Mouse (Mus musculus) liver, embryonic 15.5 days (tissue): ENCODE data around the gene Wdr4. TPM values are rescaled to one million over a fixed set of nuclear protein-coding genes. Genes with fewer than 3 reads are reported as not detected.

Experiments used
- ATAC-seq: fragments of 200-750 bp; cut with Nextera tagmentation; 2 replicates; pipeline ENCODE4 v1.8.0; 2017; ENCODE audit warnings: moderate number of reproducible peaks, mild to moderate bottlenecking, moderate library complexity; ENCODE audit not compliant: insufficient read depth
- H3K27ac ChIP-seq: fragments of 300-500 bp; sonication (generic); replicated peaks from 2 replicates; pipeline ENCODE4 v1.5.1; 2015; ENCODE audit warnings: mild to moderate bottlenecking, inconsistent platforms
- H3K27me3 ChIP-seq: fragments of 300-500 bp; sonication (generic); 2 replicates; pipeline ENCODE4 v1.6.1; 2015; ENCODE audit warnings: mild to moderate bottlenecking, inconsistent platforms
- H3K36me3 ChIP-seq: fragments of 300-500 bp; sonication (generic); replicated peaks from 2 replicates; pipeline ENCODE4 v1.6.1; 2015; ENCODE audit warnings: moderate library complexity, mild to moderate bottlenecking, inconsistent platforms
- H3K4me1 ChIP-seq: fragments of 300-500 bp; sonication (generic); replicated peaks from 2 replicates; pipeline ENCODE4 v1.6.1; 2015; ENCODE audit warnings: inconsistent platforms
- H3K4me2 ChIP-seq: fragments of 300-500 bp; sonication (generic); 2 replicates; pipeline ENCODE4 v1.6.1; 2015; ENCODE audit warnings: moderate library complexity, mild to moderate bottlenecking, inconsistent platforms
- H3K4me3 ChIP-seq: fragments of 300-500 bp; sonication (generic); replicated peaks from 2 replicates; pipeline ENCODE4 v1.5.1; 2015; ENCODE audit warnings: mild to moderate bottlenecking, inconsistent platforms
- H3K9ac ChIP-seq: fragments of 300-500 bp; sonication (generic); 2 replicates; pipeline ENCODE4 v1.6.1; 2015; ENCODE audit warnings: moderate library complexity, mild to moderate bottlenecking, inconsistent platforms
- H3K9me3 ChIP-seq: fragments of 300-500 bp; sonication (generic); replicated peaks from 2 replicates; pipeline ENCODE4 v1.6.1; 2016; ENCODE audit warnings: inconsistent platforms
- WGBS: fragments of 180-500 bp; shearing (Covaris S2); methylation state at CpG from one replicate; pipeline ENCODE4 v1.1.7; 2015; ENCODE audit warnings: mixed read lengths; ENCODE audit not compliant: insufficient replicate concordance; 5-methylcytosine and 5-hydroxymethylcytosine counted together
- polyA plus RNA-seq: library from polyadenylated mRNA; unstranded; fragments of >200 nt; fragmentation: Nextera tagmentation; extraction: Ambion mirVana; gene quantifications from 2 replicates; pipeline ENCODE4 v1.2.1, GENCODE M21; 2015

Wdr4 gene
- polyA plus RNA-seq, 1 experiment from 2014 or later: 21.4 TPM

DNA sequence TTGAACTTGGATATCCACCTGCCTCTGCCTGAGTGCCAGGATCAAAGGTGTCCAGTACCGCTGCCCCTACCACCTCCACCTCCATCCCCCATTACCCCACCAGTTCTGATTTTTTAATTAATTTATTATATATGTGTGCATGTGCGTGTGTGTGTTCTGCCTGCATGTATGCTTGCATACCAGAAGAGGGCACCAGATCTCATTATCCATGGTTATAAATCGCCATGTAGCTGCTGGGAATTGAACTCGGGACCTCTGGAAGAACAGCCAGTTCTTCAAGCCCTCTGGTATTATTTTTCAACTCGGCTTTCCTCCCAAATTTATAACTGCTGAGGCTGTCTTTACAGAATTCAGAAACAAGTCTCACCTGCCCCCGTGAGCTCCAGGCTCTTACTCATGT is 8.8 kb downstream of the Wdr4 start:
- Histone ChIP-seq H3K27me3 (no peaks in the 10 kb centered on the region; the same call in 1 of the 2 replicates), H3K27ac (no peak overlapping the region), H3K4me2 (peak overlapping the region; percentile 98), H3K36me3 (peaks cover 42% of the 10 kb centered on the region), H3K9me3 (no peaks in the 10 kb centered on the region), H3K4me3 (peak overlapping the region; percentile 80), H3K4me1 (peaks cover 32% of the 10 kb centered on the region), H3K9ac (no peak overlapping the region)
- WGBS: 78% methylated on average over 6 of the region's 6 CpGs
- ATAC-seq: no peak

DNA sequence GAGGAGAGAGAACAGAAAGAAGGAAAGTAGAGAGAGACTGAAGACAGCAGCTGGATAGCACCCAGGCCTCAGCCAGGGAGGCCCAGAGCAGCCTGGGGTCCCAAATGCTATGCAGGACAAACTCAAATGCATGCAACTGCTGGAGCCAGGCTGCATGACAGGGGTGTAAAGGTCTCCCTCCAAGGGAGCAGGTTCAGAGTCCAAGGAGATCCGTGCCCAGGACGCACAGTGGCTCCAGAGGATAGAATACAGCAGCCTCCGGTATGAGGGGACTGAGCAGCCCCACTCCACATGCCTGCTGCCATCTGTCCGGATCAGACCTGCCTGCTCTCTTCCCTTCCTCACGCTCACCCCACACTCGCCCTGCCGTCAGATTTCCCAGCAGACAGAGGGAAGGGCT is 13.5 kb downstream of the Wdr4 start:
- peaks cover 84% of the 10 kb centered on the region for H3K36me3 ChIP-seq
- no peak for ATAC-seq
- H3K4me1 ChIP-seq: peaks cover 35% of the 10 kb centered on the region
- H3K9ac ChIP-seq: no peak overlapping the region
- H3K4me2 ChIP-seq: no peak overlapping the region
- H3K9me3 ChIP-seq: no peaks in the 10 kb centered on the region
- WGBS: 70% methylated on average over 7 of the region's 7 CpGs
- no peak overlapping the region for H3K27ac ChIP-seq
- H3K27me3 ChIP-seq: no peaks in the 10 kb centered on the region
- no peak overlapping the region for H3K4me3 ChIP-seq

DNA sequence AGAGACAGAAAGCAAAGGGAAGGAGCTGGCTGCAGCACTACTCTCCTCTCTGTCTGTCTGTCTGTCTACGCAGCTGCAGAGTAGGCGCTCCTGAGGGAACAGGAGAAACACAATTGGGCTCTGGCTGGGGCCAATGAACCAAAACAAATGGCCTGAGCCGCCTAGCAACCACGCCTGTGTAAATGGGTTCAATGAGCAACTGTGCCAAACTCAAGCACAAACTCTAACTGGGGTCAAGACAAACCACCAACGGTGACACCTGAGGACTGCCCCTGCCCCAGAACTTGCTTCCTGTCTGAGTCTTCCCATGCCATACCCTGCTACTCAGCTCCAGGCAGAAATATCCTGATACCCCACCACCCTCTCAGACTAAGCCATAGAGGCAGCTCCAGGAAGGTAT is 14.8 kb downstream of the Wdr4 start:
- H3K4me3 ChIP-seq: no peak overlapping the region
- no peaks in the 10 kb centered on the region for H3K9me3 ChIP-seq
- H3K4me1 ChIP-seq: peaks cover 27% of the 10 kb centered on the region
- H3K9ac ChIP-seq: no peak overlapping the region
- 80% methylated on average over 5 of the region's 5 CpGs for WGBS
- no peaks in the 10 kb centered on the region for H3K27me3 ChIP-seq
- H3K27ac ChIP-seq: no peak overlapping the region
- H3K4me2 ChIP-seq: no peak overlapping the region
- ATAC-seq: no peak
- peaks cover 90% of the 10 kb centered on the region for H3K36me3 ChIP-seq

DNA sequence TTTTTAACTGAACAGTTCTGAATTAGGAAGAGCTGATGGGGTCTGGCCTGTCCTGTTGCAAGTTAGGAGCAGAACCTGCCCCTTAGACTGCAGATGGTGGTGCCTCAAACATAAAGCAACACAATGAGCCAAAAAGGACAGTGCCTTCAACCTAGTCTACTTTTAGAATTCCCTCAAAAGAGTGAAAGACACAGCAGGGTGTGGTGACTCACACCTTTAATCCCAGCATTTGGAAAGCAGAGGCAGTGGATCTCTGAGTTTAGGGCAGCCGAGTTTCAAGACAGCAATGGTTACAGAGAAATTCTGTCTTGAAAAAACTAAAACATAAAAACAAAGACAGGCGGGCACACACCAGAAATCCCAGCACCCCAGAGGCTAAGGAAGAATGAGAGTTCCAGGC is 15.8 kb downstream of the Wdr4 start:
- H3K27ac ChIP-seq: no peak overlapping the region
- no peak overlapping the region for H3K9ac ChIP-seq
- ATAC-seq: no peak
- H3K4me2 ChIP-seq: no peak overlapping the region
- H3K4me3 ChIP-seq: no peak overlapping the region
- H3K27me3 ChIP-seq: no peaks in the 10 kb centered on the region
- H3K9me3 ChIP-seq: no peaks in the 10 kb centered on the region
- H3K36me3 ChIP-seq: peaks cover 90% of the 10 kb centered on the region
- peaks cover 27% of the 10 kb centered on the region for H3K4me1 ChIP-seq
- WGBS: 77% methylated on average over 2 of the region's 2 CpGs

DNA sequence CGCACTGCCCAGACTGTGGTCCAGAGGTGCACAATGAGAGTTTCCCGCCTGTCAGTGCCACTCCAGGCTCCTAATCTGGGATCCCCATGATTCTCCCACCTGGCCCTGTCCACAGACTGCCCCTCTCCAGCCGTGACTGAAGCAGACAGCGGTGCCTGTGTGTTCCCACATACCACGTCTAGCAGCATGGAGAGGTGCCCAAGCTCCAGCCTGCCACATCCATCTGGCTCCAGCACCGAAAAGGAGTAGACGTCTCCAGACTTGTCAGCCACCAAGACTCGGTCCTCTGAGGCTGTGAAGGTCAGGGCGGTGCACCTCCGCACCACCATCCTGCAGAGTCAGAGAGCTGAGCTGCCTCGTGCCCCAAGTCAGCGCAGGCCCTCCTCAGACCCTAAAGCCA is 16.4 kb downstream of the Wdr4 start:
- peaks cover 92% of the 10 kb centered on the region for H3K36me3 ChIP-seq
- H3K9ac ChIP-seq: no peak overlapping the region
- H3K4me2 ChIP-seq: no peak overlapping the region
- H3K9me3 ChIP-seq: no peaks in the 10 kb centered on the region
- H3K27me3 ChIP-seq: no peaks in the 10 kb centered on the region
- WGBS: 78% methylated on average over 12 of the region's 12 CpGs
- peaks cover 27% of the 10 kb centered on the region for H3K4me1 ChIP-seq
- no peak overlapping the region for H3K27ac ChIP-seq
- no peak overlapping the region for H3K4me3 ChIP-seq
- ATAC-seq: no peak

DNA sequence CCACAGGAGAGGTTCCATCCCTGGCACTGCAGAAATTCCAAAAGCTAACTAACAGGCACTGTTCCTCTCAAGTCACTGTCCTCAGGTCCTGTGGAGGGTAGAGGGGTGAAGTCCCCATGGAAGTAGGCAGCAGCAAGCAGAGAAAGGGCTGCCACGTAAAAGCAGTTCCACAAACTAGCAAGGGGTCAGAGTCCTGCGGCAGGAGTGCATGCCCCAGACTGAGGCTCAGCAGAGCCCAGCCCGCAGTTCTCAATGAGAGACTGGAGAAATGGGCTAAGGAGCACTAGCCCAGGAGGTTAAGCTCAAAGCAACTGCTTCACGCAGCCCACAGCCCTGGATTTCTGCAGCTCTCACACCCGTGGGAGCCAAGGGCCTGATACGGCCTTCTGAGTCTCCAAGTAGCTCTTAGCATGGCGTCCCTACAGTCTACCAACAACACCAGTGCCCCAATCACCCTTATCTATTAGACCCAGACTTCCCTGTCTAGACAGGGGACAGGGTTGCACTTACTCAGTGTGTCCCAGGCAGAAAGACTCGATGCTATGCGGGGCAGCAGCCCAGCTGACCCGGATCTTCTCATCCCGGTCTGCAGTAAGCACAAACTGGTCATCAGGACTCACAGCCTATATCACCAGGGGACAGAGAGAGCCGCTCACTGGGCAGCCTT is 17.4 kb downstream of the Wdr4 start:
- Histone ChIP-seq H3K27me3 (no peaks in the 10 kb centered on the region), H3K36me3 (peaks cover 92% of the 10 kb centered on the region), H3K4me2 (peak overlapping the region; percentile 25; the same call in 1 of the 2 replicates), H3K4me3 (no peak overlapping the region), H3K9ac (no peak overlapping the region), H3K4me1 (peaks cover 27% of the 10 kb centered on the region), H3K9me3 (no peaks in the 10 kb centered on the region), H3K27ac (peak overlapping the region; percentile 55)
- peak; percentile 83 for ATAC-seq
- WGBS: 35% methylated on average over 12 of the region's 12 CpGs

DNA sequence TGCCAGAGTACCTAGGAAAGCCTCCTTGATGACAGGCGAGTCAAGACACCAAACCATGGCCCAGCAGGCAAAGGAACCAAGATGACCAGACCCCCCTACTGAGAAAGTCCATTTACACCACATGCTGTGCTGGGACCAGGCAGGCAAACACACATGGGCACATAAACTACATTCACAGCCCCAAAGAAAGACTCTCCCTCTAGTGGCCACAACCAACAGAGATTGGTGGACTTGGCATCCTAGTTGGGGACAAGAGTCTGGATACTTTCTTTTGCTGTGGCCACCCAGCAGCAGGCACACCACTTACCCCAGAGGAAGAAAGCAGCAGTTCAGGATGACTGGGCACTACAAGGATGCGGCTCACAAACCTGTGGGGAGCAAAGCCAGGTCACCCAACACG is 18.9 kb downstream of the Wdr4 start:
- Histone ChIP-seq H3K4me2 (no peak overlapping the region), H3K4me1 (peaks cover 22% of the 10 kb centered on the region), H3K9me3 (no peaks in the 10 kb centered on the region), H3K27ac (no peak overlapping the region), H3K36me3 (peaks cover 91% of the 10 kb centered on the region), H3K4me3 (no peak overlapping the region), H3K9ac (no peak overlapping the region), H3K27me3 (no peaks in the 10 kb centered on the region)
- WGBS: 73% methylated on average over 3 of the region's 3 CpGs
- ATAC-seq: no peak

DNA sequence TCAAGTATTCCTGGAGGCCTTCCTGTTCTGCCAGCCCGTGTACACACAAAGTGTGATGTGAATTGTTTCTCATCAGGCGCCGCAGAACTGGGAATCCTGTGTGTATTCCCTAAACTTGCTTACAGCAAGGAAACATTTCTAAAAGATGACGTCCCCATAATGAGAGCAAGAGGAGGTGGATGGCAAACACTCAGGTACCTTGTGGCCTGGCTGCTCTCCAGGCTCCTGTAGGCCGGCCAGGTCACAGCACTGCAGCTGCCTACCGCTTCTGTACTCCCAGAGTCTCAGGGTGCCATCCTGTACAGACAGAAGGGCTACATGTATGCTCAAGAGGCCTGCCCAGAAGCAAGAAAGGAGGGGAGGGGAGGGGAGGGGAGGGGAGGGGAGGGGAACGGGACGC is 19.4 kb downstream of the Wdr4 start:
- Histone ChIP-seq H3K4me3 (no peak overlapping the region), H3K36me3 (peaks cover 91% of the 10 kb centered on the region), H3K9ac (no peak overlapping the region), H3K9me3 (no peaks in the 10 kb centered on the region), H3K4me2 (no peak overlapping the region), H3K4me1 (peaks cover 20% of the 10 kb centered on the region), H3K27ac (no peak overlapping the region), H3K27me3 (no peaks in the 10 kb centered on the region)
- no peak for ATAC-seq
- 81% methylated on average over 8 of the region's 8 CpGs for WGBS

DNA sequence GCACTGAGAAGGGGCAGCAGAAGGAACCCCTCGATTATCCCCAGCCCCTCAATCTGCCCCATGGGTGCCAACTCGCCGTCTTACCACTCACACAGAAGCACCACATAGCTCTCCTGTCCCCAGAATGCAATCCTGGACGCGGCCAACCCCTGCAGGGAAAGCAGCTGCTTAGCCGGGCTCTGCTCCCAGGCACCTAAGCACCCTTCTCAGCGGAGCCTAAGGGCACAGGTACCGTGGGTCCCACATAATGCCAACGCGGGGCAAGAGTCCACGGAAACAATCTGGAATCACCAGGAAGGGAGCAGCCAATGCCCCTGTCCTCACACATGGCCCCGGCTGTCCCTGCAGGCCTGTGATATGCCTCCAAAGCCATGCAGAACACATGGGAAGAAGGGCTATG is 20.1 kb downstream of the Wdr4 start:
- no peak for ATAC-seq
- Histone ChIP-seq H3K27ac (no peak overlapping the region), H3K4me2 (no peak overlapping the region), H3K4me3 (no peak overlapping the region), H3K9ac (no peak overlapping the region), H3K4me1 (peaks cover 20% of the 10 kb centered on the region), H3K36me3 (peaks cover 91% of the 10 kb centered on the region), H3K27me3 (no peaks in the 10 kb centered on the region), H3K9me3 (no peaks in the 10 kb centered on the region)
- WGBS: 78% methylated on average over 12 of the region's 12 CpGs

DNA sequence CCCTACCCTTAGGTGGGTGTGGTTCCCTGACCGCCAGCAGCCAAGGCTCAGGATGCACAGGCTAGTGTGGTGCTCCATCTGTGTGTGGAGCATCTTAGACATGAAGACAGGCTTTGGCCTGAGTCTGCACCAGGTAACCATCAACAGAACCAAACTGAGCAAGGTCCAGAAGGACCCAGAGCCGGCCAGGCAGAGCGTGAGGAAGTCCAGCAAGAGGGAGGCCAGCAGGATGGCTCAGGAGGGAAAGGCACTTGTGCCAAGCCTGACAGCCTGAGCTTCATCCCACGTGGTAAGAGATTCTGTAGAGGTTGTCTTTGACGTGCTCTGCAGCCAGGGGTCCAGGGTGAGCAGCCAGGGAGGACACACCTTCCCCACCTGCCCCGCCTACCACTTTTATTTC is 22.1 kb downstream of the Wdr4 start:
- Histone ChIP-seq H3K4me1 (peaks cover 9% of the 10 kb centered on the region), H3K9me3 (no peaks in the 10 kb centered on the region), H3K36me3 (peaks cover 74% of the 10 kb centered on the region), H3K27me3 (no peaks in the 10 kb centered on the region), H3K27ac (no peak overlapping the region), H3K4me2 (no peak overlapping the region), H3K9ac (no peak overlapping the region), H3K4me3 (no peak overlapping the region)
- WGBS: 77% methylated on average over 6 of the region's 6 CpGs
- ATAC-seq: no peak

DNA sequence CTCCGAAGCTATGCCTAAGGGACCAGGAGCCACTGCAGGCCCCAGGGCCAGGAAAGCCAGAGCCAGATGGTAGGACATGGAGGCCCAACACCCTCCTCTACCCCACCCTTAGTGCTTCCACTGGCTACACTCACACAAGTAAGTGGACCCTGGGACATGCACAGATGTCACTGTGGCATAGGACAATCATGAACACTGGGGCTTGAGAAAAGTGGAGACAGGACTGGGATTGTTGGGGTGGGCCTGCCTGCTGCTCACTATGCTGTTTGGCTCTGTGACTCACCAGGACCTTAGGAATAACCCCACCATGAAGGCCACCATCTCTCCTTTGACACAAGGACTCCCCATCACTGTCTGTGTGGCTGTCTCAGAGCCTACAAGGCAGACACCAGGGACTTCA is 24.8 kb downstream of the Wdr4 start:
- H3K27me3 ChIP-seq: no peaks in the 10 kb centered on the region
- H3K4me1 ChIP-seq: no peaks in the 10 kb centered on the region
- H3K36me3 ChIP-seq: peaks cover 49% of the 10 kb centered on the region
- H3K27ac ChIP-seq: no peak overlapping the region
- H3K9ac ChIP-seq: no peak overlapping the region
- WGBS: 80% methylated on average over 1 of the region's 1 CpGs
- no peak overlapping the region for H3K4me2 ChIP-seq
- H3K4me3 ChIP-seq: no peak overlapping the region
- ATAC-seq: no peak
- H3K9me3 ChIP-seq: no peaks in the 10 kb centered on the region

DNA sequence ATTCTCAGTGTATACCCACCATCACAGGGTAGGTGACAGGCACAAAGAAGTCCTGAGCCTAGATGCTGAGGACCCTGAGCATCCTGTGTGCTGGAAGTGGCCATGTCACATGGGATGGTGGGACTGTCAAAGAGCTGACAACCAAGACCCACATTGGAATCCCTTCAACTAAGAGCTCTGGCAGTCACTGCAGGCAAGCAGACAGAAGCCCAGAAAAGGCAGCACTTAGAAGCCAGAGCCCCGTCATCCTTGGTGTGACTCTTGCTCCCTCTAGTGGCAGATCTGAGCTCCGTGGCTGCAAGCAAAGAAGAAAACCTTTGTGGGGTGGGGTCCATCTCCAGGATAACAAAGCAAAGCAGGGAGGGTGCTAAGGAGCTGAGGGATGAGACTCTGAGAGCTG is 27.4 kb downstream of the Wdr4 start:
- Histone ChIP-seq H3K9ac (no peak overlapping the region), H3K9me3 (no peaks in the 10 kb centered on the region), H3K27me3 (no peaks in the 10 kb centered on the region), H3K36me3 (peaks cover 23% of the 10 kb centered on the region), H3K4me3 (no peak overlapping the region), H3K27ac (no peak overlapping the region), H3K4me1 (no peaks in the 10 kb centered on the region), H3K4me2 (no peak overlapping the region)
- ATAC-seq: no peak
- 0% methylated on average over 2 of the region's 2 CpGs for WGBS
